Mouse (Mus musculus) E14TG2a.4 (cell line): ENCODE measurements around the gene Cbx8.

Source experiments
- CTCF ChIP-seq: conservative IDR thresholded peaks from 2 replicates; pipeline ENCODE4 v1.5.1; 2014; ENCODE audit warnings: low read length
- NANOG ChIP-seq: IDR thresholded peaks from 2 replicates; pipeline ENCODE4 v1.6.1; 2014; ENCODE audit warnings: borderline replicate concordance, low read length, mixed read lengths
- POU5F1 ChIP-seq: IDR thresholded peaks from 2 replicates; pipeline ENCODE4 v1.6.1; 2014; ENCODE audit warnings: low read length, borderline replicate concordance

DNA sequence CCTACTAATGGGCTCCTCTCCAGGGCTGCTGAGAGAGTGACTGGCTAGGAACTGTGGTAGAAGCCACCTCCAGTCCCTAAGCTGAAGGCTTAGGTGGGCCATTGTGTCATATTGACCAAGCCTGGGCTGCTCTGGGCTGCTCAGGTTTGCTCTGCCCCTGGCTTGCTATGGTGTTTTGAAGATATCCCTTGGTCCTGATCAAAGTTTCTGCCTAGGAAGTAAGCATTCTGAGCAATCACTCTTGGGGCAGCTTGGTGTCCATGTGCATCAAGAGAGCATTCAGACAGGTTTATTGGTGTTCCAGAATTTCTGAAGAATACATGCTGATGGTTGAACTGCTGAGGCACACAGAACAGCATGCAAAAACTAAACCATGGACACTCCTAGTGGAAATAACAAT, 10.7 kb upstream of the Cbx8 start:
- TF ChIP-seq CTCF = no peak
- TF ChIP-seq POU5F1 = no peak
- no peak for TF ChIP-seq NANOG
